Mouse (Mus musculus): ENCODE measurements around the gene Ankrd12.

The Ankrd12 gene

DNA sequence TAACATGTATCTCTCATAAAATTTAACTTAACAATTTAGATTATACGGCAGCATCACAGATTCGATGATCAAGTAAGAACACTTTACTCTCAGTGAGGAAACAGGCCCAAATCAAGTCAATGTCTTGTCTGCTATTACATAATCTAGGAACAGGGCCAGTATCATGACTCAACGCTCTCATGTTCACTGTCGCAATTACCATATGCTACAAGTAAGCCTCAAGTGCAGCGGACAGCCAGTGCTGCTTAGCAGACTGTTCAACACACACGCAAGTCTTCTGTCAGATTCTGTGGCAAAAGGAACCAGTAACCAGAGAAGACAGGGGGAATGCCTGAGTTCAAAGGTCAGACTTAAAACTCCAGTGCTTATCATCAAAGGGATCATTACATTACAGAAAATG, 145.9 kb downstream of the Ankrd12 start:
- DNase-seq (ENCODE audit: low read depth, low spot score): no peak

DNA sequence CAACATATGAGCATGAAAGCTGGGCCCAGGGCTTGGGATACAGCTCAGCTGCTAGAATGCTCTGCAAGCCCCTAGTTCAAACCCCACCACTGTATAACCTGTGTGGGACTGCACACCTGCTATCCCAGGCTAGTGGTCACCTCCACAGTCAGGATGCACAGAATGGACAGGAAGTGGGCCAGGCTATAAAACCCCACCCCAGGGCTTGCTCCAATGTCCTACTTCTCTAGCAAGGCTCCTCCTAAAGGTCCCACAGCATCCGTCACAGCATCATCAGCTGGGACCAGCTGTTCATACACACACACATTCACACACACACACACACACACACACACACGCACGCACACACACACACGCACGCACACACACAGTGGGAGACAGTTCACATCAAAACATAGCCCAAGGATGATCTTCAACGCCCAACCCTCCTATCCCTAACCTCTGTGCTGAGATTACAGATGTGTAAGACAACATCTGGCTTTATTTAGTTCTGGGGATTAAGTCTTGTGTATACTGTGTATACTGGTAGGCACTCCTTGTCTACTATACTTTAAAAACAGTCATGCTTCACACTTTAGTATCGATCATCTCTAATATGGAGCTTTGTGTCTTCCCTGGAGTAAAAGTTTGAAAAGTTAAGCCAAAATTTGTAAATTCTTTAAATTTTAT, 146.6 kb downstream of the Ankrd12 start:
- DNase-seq (ENCODE audit: low read depth, low spot score): no peak

DNA sequence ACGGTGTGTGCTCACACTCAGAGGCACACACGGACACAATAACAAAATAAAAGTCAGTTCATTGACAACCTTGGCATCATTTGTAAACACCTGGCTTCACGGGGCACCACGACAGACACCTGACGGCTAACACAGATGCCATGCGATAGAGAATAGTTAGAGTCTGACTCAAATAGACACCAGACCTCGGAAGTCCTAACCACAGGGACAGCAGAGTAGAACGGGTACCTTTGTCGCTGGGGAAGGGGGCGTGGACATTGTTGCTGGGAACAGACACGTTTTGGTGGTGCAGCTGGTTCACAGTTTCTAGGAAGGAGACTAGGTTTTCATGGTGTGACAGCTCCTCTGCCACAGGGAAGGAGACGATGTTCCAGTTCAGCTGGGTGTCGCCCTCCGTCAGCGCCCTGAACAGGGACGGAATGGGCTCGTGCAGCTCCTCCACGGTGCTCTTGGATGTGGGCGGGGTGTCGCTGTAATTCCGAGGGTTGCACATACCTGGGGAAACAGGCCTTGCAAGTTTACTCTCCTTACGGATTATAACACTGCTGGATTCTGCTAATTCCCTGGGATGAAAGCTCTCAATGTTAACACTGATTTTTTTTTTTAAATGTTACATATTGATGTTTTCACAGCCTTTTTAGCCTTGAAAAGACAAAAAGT, 147.4 kb downstream of the Ankrd12 start:
- no peak for DNase-seq (ENCODE audit: low read depth, low spot score)

DNA sequence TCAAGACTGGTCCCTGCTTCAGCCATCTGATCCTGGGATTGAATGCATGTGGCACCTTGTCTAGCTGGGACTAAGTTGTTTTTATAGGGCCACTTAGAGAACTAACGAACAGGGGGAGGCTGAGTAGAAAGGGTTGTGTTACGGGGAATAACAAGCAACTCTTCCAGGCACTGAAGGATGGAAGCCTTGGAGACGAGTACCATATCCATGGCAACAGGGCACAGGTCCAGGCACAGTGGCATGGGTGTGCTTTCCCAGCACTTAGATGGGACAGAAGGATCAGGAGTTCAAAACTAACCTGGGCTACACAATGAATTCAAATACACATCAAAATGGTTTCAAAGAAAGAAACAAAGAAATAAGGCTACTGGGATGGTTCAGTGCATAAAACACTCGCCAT, 149.8 kb downstream of the Ankrd12 start:
- no peak for DNase-seq (ENCODE audit: low read depth, low spot score)

GRCm38 (mm10) chr17:65924218-65924617, 152.7 kb downstream of the Ankrd12 start:
- DNase-seq (ENCODE audit: low read depth, low spot score): no peak

DNA sequence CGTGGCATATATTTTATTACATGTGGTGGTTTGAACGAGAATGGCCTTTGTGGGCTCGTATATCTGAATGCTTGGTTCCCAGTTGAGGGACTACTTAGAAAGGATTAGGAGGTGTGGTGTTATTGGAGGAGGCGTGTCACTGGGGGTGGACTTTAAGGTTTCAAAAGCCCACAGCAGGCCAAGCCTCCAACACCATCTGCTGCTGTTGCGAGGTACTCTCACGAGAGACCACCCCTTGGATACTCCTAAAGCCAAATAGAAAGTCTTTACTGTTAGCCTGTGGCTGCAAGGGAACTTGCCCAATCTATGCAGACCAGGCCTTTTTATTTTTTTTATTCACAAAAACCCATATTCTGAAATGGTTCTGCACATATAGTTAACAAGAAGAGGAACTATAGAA, 154.9 kb downstream of the Ankrd12 start:
- no peak for DNase-seq (ENCODE audit: low read depth, low spot score)

DNA sequence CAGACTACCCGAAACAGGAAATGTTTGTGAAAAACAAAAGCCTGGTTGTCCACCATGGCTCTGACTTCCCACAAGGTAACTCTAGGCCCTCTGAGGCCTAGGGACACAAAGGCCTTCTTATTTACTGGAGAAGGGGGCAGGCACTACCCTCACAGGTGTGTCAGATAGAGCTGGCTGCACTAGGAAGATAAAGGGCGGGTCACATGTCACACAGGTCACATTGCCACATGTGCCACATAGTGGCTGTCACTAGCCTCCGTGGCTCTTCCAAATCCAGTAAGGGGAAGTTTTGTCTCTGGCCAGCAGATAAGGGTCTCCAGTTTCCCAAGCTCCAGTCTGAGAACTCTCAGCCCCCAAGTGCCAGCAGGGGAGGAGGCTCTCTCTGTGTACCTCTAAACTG, 157.7 kb downstream of the Ankrd12 start:
- DNase-seq (ENCODE audit: low read depth, low spot score): no peak

DNA sequence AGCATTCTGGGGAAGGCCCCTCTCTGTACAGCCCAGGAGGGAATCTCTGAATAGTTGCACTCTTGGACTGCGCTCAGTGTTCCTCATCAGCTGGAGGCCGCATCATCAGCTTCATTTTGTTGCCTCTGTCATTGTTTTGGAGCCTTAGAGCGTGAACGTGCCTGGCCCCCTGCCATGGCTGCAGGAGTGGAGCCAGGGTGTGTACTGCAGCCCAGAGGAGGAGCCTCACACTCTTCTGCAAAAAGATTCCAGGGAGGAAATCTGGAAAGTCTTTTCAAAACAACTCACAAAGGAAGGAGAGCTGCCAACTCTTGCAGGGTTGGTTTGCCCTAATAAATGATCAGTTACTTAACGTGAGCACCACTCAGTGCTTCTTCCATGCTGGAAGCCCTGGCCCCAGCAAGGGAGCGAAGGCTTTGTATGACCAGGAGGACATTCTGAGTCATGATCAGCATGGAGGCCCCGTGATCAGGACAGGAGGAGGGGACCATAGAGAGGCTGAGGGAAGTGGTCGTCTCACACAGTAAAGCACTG, 160.7 kb downstream of the Ankrd12 start:
- DNase-seq (ENCODE audit: low read depth, low spot score): no peak
